Mouse (Mus musculus): Measurements from ENCODE around the gene Map4k1.
"Not testable (repeated sequence)": the region's sequence is repeated elsewhere in the genome, so short reads cannot be mapped to it uniquely, and the experiment has no call there.

Gene Map4k1

GRCm38 (mm10) chr7:28954773-28955172 is 27.1 kb upstream of the Map4k1 start:
- no peak for DNase-seq (ENCODE audit: extremely low read depth, low read depth, low spot score)

GRCm38 (mm10) chr7:28955295-28955897 is 26.5 kb upstream of the Map4k1 start:
- no peak for DNase-seq (ENCODE audit: extremely low read depth, low read depth, low spot score)

- DNase-seq (ENCODE audit: extremely low read depth, low read depth, low spot score): no peak
Observed at GRCm38 (mm10) chr7:28956270-28956669, 25.6 kb upstream of the Map4k1 start.

GRCm38 (mm10) chr7:28957286-28957685 is 24.6 kb upstream of the Map4k1 start:
- DNase-seq (ENCODE audit: extremely low read depth, low read depth, low spot score): no peak

GRCm38 (mm10) chr7:28957997-28958725 is 23.7 kb upstream of the Map4k1 start:
- DNase-seq (ENCODE audit: extremely low read depth, low read depth, low spot score): no peak

- DNase-seq (ENCODE audit: extremely low read depth, low read depth, low spot score): no peak
Observed at GRCm38 (mm10) chr7:28958770-28959169, 23.1 kb upstream of the Map4k1 start.

- DNase-seq (ENCODE audit: extremely low read depth, low read depth, low spot score): no peak
Observed at GRCm38 (mm10) chr7:28959505-28960045, 22.3 kb upstream of the Map4k1 start.

GRCm38 (mm10) chr7:28960354-28961046 is 21.4 kb upstream of the Map4k1 start:
- no peak for DNase-seq (ENCODE audit: extremely low read depth, low read depth, low spot score)

GRCm38 (mm10) chr7:28961584-28961926 is 20.3 kb upstream of the Map4k1 start:
- no peak for DNase-seq (ENCODE audit: extremely low read depth, low read depth, low spot score)

- no peak for DNase-seq (ENCODE audit: extremely low read depth, low read depth, low spot score)
Observed at GRCm38 (mm10) chr7:28961927-28962670, 19.8 kb upstream of the Map4k1 start, which contains the start of gene Actn4. Actn4 (minus strand) TSS chr7:28962340.

- DNase-seq (ENCODE audit: extremely low read depth, low read depth, low spot score): no peak
Observed at GRCm38 (mm10) chr7:28963399-28963923, 18.4 kb upstream of the Map4k1 start.

GRCm38 (mm10) chr7:28965346-28965840 is 16.5 kb upstream of the Map4k1 start:
- DNase-seq (ENCODE audit: extremely low read depth, low read depth, low spot score): no peak

GRCm38 (mm10) chr7:28966181-28966580 is 15.7 kb upstream of the Map4k1 start:
- DNase-seq (ENCODE audit: extremely low read depth, low read depth, low spot score): no peak

GRCm38 (mm10) chr7:28966751-28967505 is 14.9 kb upstream of the Map4k1 start:
- no peak for DNase-seq (ENCODE audit: extremely low read depth, low read depth, low spot score)

- not testable (repeated sequence) for DNase-seq (ENCODE audit: extremely low read depth, low read depth, low spot score)
Observed at GRCm38 (mm10) chr7:28968120-28968519, 13.7 kb upstream of the Map4k1 start.

- DNase-seq (ENCODE audit: extremely low read depth, low read depth, low spot score): no peak
Observed at GRCm38 (mm10) chr7:28969271-28969670, 12.6 kb upstream of the Map4k1 start.

- DNase-seq (ENCODE audit: extremely low read depth, low read depth, low spot score): no peak
Observed at GRCm38 (mm10) chr7:28969672-28970394, 12.0 kb upstream of the Map4k1 start.

- no peak for DNase-seq (ENCODE audit: extremely low read depth, low read depth, low spot score)
Observed at GRCm38 (mm10) chr7:28971029-28971428, 10.8 kb upstream of the Map4k1 start.

GRCm38 (mm10) chr7:28971770-28972269 is 10.0 kb upstream of the Map4k1 start:
- no peak for DNase-seq (ENCODE audit: extremely low read depth, low read depth, low spot score)

All from fat pad, adult 2 months (tissue).